Mouse (Mus musculus) kidney, embryonic 15.5 days (tissue): ENCODE measurements around the gene Chst7. TPM values are rescaled to one million over a fixed set of nuclear protein-coding genes. Genes with fewer than 3 reads are reported as not detected.

Source experiments
- ATAC-seq: fragments of 200-750 bp; cut with Nextera tagmentation; replicated peaks from 2 replicates; pipeline ENCODE4 v1.8.0; 2017; ENCODE audit warnings: moderate TSS enrichment; ENCODE audit not compliant: low FRiP score
- H3K27ac ChIP-seq: fragments of 300-500 bp; sonication (generic); 2 replicates; pipeline ENCODE4 v1.5.1; 2015; ENCODE audit warnings: mild to moderate bottlenecking, inconsistent platforms
- H3K27me3 ChIP-seq: fragments of 300-500 bp; sonication (generic); 2 replicates; pipeline ENCODE4 v1.6.1; 2015; ENCODE audit warnings: inconsistent platforms
- H3K36me3 ChIP-seq: fragments of 300-500 bp; sonication (generic); 2 replicates; pipeline ENCODE4 v1.6.1; 2015; ENCODE audit warnings: inconsistent platforms
- H3K4me1 ChIP-seq: fragments of 300-500 bp; sonication (generic); 2 replicates; pipeline ENCODE4 v1.6.1; 2015; ENCODE audit warnings: inconsistent platforms
- H3K4me2 ChIP-seq: fragments of 300-500 bp; sonication (generic); 2 replicates; pipeline ENCODE4 v1.6.1; 2015; ENCODE audit warnings: moderate library complexity, mild to moderate bottlenecking, inconsistent platforms
- H3K4me3 ChIP-seq: fragments of 300-500 bp; sonication (generic); replicated peaks from 2 replicates; pipeline ENCODE4 v1.5.1; 2015; ENCODE audit warnings: mild to moderate bottlenecking, inconsistent platforms
- H3K9ac ChIP-seq: fragments of 300-500 bp; sonication (generic); 2 replicates; pipeline ENCODE4 v1.6.1; 2015; ENCODE audit warnings: mild to moderate bottlenecking, inconsistent platforms
- H3K9me3 ChIP-seq: fragments of 300-500 bp; sonication (generic); replicated peaks from 2 replicates; pipeline ENCODE4 v1.6.1; 2016; ENCODE audit warnings: inconsistent platforms
- WGBS: fragments of 180-500 bp; shearing (Covaris S2); methylation state at CpG from one replicate; pipeline ENCODE4 v1.1.7; 2015; ENCODE audit warnings: mixed read lengths; 5-methylcytosine and 5-hydroxymethylcytosine counted together
- polyA plus RNA-seq: library from polyadenylated mRNA; unstranded; fragments of >200 nt; fragmentation: Nextera tagmentation; extraction: Ambion mirVana; gene quantifications from 2 replicates; pipeline ENCODE4 v1.2.1, GENCODE M21; 2015

Gene Chst7
- 3.4 TPM in 2 replicates for polyA plus RNA-seq

DNA sequence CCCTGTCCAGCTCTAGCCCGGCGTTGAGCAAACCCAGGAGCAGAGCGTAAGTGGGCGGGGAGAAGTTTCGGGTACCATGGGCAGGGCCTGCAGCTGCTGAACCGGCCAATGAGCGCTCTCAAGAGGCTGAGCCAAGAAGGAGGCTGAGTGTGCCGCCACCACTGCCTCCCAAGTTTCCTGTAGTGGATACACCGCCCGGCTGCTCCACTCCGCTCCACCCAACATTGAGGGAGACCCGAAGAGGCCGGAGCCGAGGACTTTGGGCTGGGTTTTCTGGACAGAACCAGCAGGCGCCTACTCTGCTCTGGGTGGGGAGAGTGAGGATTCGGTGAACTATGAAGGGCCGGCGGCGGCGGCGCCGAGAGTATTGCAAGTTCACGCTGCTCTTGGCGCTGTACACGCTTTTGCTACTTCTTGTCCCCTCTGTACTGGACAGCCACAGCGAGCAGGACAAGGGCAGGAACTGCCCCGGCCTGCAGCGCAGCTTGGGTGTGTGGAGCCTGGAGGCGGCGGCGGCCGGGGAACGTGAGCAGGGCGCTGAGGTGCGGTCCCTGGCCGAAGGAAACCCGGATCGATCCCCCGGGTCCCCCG, at the start of gene Chst7:
Chst7 (plus strand) TSS at position 180 of the 591 bp plus-strand sequence.
- peak within 1 kb of the TSS; percentile 50 for H3K4me3 ChIP-seq
- H3K4me2 ChIP-seq: peak within 1 kb of the TSS; percentile 81
- H3K4me1 ChIP-seq: peaks cover 7% of the 10 kb centered on the region; the same call in 1 of the 2 replicates
- no peaks in the 10 kb centered on the region for H3K36me3 ChIP-seq
- H3K27me3 ChIP-seq: peaks cover 9% of the 10 kb centered on the region; the same call in 1 of the 2 replicates
- ATAC-seq: peak; percentile 97
- 31% methylated on average over 40 of the region's 40 CpGs for WGBS
- 0 out of 2 replicates have a peak within 1 kb of the TSS, but pooled peaks have one; percentile 23 for H3K9ac ChIP-seq
- H3K9me3 ChIP-seq: no peaks in the 10 kb centered on the region
- 0 out of 2 replicates have a peak within 1 kb of the TSS, but pooled peaks have one; percentile 37 for H3K27ac ChIP-seq

DNA sequence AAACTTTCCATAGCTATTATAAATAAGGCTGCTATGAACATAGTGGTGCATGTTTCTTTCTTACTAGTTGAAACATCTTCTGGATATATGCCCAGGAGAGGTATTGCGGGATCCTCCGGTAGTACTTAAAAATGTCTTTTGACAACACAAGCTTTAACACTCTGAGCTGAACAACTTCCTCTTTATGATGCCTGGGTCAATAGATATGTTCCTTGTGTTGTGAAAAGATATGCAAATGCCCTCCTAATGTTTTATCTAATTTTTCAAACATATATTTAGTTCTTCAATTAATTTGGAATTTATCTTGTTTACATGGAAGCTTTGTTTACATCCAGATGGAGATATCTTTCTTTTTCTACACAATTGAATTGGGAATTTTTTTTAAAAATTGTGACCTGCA, 47.1 kb upstream of the Chst7 start:
- H3K9me3 ChIP-seq: no peaks in the 10 kb centered on the region
- H3K4me1 ChIP-seq: no peaks in the 10 kb centered on the region
- no peak overlapping the region for H3K27ac ChIP-seq
- H3K36me3 ChIP-seq: no peaks in the 10 kb centered on the region
- no peaks in the 10 kb centered on the region for H3K27me3 ChIP-seq
- no peak overlapping the region for H3K4me3 ChIP-seq
- H3K9ac ChIP-seq: no peak overlapping the region
- no peak overlapping the region for H3K4me2 ChIP-seq
- ATAC-seq: no peak
- 95% methylated on average over 2 of the region's 2 CpGs for WGBS

DNA sequence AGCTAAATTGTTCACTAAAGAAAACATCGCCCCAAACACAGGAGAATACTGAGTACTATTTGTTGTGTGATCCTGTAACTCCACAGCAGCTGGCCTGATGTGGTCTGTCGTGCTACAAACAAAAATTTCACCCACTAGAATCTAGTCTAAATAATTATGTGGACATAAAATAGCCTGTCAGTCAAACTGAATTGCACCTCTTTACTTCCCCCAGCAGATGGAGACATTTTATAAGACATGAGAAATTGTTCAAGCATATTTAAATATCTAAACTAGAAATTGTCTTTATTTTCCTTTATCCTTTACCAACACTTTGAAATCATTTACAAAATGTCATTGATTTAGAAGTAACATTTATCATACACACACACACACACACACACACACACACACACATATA, 38.4 kb upstream of the Chst7 start:
- Histone ChIP-seq H3K9me3 (no peaks in the 10 kb centered on the region), H3K4me3 (no peak overlapping the region), H3K36me3 (no peaks in the 10 kb centered on the region), H3K4me1 (no peaks in the 10 kb centered on the region), H3K27ac (no peak overlapping the region), H3K9ac (no peak overlapping the region), H3K4me2 (no peak overlapping the region), H3K27me3 (no peaks in the 10 kb centered on the region)
- ATAC-seq: no peak
- 46% methylated on average over 2 of the region's 2 CpGs for WGBS

GRCm38 (mm10) chrX:20060096-20060768, 872 bp downstream of the Chst7 start:
- 0 out of 2 replicates have a peak overlapping the region, but pooled peaks have one; percentile 23 for H3K9ac ChIP-seq
- H3K4me3 ChIP-seq: peak overlapping the region; percentile 50
- peaks cover 9% of the 10 kb centered on the region; the same call in 1 of the 2 replicates for H3K27me3 ChIP-seq
- peaks cover 7% of the 10 kb centered on the region; the same call in 1 of the 2 replicates for H3K4me1 ChIP-seq
- H3K36me3 ChIP-seq: no peaks in the 10 kb centered on the region
- H3K9me3 ChIP-seq: no peaks in the 10 kb centered on the region
- ATAC-seq: peak; percentile 33
- peak overlapping the region; percentile 81 for H3K4me2 ChIP-seq
- no peak overlapping the region for H3K27ac ChIP-seq
- WGBS: 25% methylated on average over 65 of the region's 65 CpGs

DNA sequence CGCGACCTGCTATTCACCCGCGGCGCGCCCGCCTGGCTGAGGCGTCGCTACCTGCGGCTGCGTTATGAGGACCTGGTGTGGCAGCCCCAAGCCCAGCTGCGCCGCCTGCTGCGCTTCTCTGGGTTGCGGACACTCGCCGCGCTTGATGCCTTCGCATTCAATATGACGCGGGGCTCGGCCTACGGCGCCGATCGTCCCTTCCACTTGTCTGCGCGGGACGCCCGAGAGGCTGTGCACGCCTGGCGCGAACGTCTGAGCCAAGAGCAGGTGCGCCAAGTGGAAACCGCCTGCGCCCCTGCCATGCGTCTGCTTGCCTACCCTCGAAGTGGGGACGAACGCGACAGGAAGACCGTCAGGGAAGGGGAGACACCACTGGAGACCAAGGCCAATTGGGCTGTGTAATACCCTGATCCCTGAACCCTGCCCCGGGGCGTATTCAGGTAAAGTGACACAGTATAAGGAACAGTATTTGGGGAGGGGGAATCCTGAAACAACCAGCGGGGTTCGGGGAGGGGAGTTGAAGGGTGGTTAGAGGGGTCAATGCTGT, 1.5 kb downstream of the Chst7 start:
- WGBS: 22% methylated on average over 47 of the region's 47 CpGs
- Histone ChIP-seq H3K9me3 (no peaks in the 10 kb centered on the region), H3K4me3 (peak overlapping the region; percentile 50), H3K4me2 (peak overlapping the region; percentile 81), H3K27me3 (peaks cover 9% of the 10 kb centered on the region; the same call in 1 of the 2 replicates), H3K4me1 (peaks cover 7% of the 10 kb centered on the region; the same call in 1 of the 2 replicates), H3K36me3 (no peaks in the 10 kb centered on the region), H3K27ac (no peak overlapping the region), H3K9ac (no peak overlapping the region)
- ATAC-seq: peak; percentile 43

GRCm38 (mm10) chrX:20061764-20062480, 2.6 kb downstream of the Chst7 start:
- ATAC-seq: no peak
- Histone ChIP-seq H3K9me3 (no peaks in the 10 kb centered on the region), H3K36me3 (no peaks in the 10 kb centered on the region), H3K4me3 (no peak overlapping the region), H3K4me1 (peaks cover 7% of the 10 kb centered on the region; the same call in 1 of the 2 replicates), H3K4me2 (no peak overlapping the region), H3K9ac (no peak overlapping the region), H3K27ac (no peak overlapping the region), H3K27me3 (peaks cover 9% of the 10 kb centered on the region; the same call in 1 of the 2 replicates)
- 51% methylated on average over 3 of the region's 3 CpGs for WGBS

DNA sequence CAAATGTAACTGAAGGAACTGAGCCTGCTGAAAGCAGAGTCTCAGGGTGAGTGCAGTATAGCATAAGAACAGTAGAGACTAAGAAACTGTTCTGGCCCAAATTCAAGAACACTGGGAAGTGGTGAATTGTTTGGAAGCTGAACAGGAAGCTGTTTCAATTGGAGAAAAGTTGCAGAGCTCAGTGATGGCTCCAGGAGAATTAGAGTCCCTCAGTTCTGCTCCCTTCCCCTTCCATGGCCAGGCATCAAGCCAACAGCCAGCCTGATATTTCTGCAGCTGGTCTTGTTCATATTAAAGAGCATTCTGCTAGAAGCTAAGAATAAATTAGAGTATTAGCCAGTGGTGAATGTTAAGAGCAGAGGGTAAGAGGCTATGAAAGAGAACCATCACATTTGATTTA, 7.3 kb downstream of the Chst7 start:
- Histone ChIP-seq H3K9me3 (no peaks in the 10 kb centered on the region), H3K4me3 (no peak overlapping the region)
- no peak for ATAC-seq

DNA sequence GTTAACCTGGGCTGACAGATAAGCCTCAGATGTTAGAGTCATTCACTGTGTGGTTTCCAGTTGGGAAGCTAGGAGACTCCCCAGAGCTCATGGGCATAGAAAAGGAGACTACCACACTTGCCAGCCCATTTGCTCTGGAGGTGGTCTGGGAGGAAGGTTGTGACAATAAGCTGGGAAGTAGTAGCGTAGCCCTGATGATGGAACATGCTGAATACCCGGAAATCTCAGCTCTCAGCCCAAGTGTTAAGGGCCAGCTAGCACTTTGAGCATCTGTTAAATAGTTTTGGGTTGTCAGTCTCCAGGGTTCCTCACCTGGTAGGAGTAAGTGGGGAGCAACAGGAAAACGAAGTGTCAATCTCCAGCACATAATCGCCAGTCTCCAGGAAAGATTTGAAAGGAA, 10.8 kb downstream of the Chst7 start:
- Histone ChIP-seq H3K4me2 (no peak overlapping the region), H3K9me3 (no peaks in the 10 kb centered on the region), H3K36me3 (no peaks in the 10 kb centered on the region), H3K27me3 (no peaks in the 10 kb centered on the region), H3K4me3 (no peak overlapping the region), H3K27ac (no peak overlapping the region), H3K4me1 (no peaks in the 10 kb centered on the region), H3K9ac (no peak overlapping the region)
- no peak for ATAC-seq
- WGBS: 45% methylated on average over 4 of the region's 4 CpGs

More for the DNA sequence above, 7.3 kb downstream of the Chst7 start:
- Histone ChIP-seq H3K9ac (no peak overlapping the region), H3K36me3 (no peaks in the 10 kb centered on the region), H3K27ac (no peak overlapping the region), H3K4me1 (no peaks in the 10 kb centered on the region), H3K4me2 (no peak overlapping the region), H3K27me3 (no peaks in the 10 kb centered on the region)

DNA sequence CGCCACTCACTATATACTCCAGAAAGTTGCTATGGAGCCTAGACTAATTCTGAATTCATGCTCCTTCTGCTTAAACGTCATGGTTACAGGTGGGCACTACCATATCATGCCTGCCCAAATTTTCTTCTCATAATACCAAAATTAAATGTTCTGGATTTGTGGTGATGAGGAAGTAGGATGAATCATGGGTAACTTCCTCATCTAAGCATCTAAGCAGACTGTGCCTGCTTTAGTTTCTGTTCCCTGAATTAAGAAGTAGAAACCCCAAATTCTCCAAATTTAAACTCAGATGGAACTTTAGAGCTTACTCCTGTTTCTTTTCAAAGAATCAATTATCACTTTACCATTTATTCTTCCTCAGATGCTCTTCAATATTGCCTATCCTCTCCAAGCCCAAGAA, 58.4 kb downstream of the Chst7 start:
- no peak for ATAC-seq
- Histone ChIP-seq H3K4me1 (no peaks in the 10 kb centered on the region), H3K9me3 (no peaks in the 10 kb centered on the region), H3K36me3 (no peaks in the 10 kb centered on the region), H3K4me2 (no peak overlapping the region), H3K4me3 (no peak overlapping the region), H3K27me3 (no peaks in the 10 kb centered on the region), H3K27ac (no peak overlapping the region), H3K9ac (no peak overlapping the region)
- WGBS: 75% methylated on average over 2 of the region's 2 CpGs

- Histone ChIP-seq H3K4me2 (no peak overlapping the region), H3K27ac (no peak overlapping the region), H3K9ac (no peak overlapping the region), H3K36me3 (no peaks in the 10 kb centered on the region), H3K4me3 (no peak overlapping the region), H3K9me3 (no peaks in the 10 kb centered on the region), H3K4me1 (no peaks in the 10 kb centered on the region), H3K27me3 (no peaks in the 10 kb centered on the region)
- ATAC-seq: no peak
- 74% methylated on average over 2 of the region's 2 CpGs for WGBS
These were observed 66.1 kb downstream of the Chst7 start for GRCm38 (mm10) chrX:20125481-20125880.

DNA sequence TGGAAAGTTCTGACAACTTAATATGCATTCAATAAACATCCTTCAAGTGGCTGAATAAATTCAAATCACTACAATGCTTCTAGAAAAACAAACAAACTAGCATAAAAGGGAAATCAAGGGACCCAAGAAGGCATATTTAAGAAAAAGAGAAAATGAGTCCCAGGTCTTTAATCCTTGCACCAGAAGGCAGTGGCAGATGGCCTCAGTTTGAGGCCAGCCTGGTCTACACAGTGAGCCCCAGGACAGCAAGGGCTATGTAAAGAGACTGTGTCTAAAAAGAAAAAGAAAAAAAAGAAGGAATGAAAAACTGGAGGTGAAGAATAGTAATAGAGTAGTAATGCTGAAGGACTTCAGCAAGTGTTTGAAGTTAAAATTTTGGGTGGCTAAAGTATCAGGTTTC, 69.6 kb downstream of the Chst7 start:
- no peak for ATAC-seq
- no peak overlapping the region for H3K9ac ChIP-seq
- no peak overlapping the region for H3K27ac ChIP-seq
- no peak overlapping the region for H3K4me3 ChIP-seq
- no peaks in the 10 kb centered on the region for H3K27me3 ChIP-seq
- no peaks in the 10 kb centered on the region for H3K4me1 ChIP-seq
- no peak overlapping the region for H3K4me2 ChIP-seq
- H3K36me3 ChIP-seq: no peaks in the 10 kb centered on the region
- no peaks in the 10 kb centered on the region for H3K9me3 ChIP-seq

DNA sequence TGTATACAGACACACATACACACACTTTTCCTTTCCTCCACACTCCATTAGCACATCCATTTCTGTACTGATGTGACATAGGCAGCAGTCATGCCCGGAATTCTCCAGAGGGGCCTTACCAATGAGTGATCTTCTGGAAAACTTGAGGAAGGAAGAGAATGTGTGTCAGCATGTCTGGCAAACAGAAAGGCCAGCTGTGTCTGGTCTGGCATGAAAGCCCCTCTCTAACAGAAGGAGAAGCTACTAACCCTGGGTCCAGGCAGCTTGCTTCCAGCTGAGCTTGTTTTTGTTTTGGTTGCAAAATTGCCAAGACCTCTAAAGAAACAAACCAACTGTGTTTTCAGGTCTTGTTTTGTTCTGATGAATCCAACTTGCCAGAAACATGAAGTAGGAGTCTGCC, 70.1 kb downstream of the Chst7 start:
- Histone ChIP-seq H3K27ac (no peak overlapping the region), H3K4me3 (no peak overlapping the region), H3K4me2 (no peak overlapping the region), H3K4me1 (no peaks in the 10 kb centered on the region), H3K36me3 (no peaks in the 10 kb centered on the region), H3K9me3 (no peaks in the 10 kb centered on the region), H3K27me3 (no peaks in the 10 kb centered on the region), H3K9ac (no peak overlapping the region)
- ATAC-seq: no peak
- WGBS: 80% methylated on average over 1 of the region's 1 CpGs
